Mouse (Mus musculus) kidney, adult 2 months (tissue): ENCODE data around the gene Rad51ap2.

ENCODE experiments used
- CTCF ChIP-seq: fragments of 200-500 bp; conservative IDR thresholded peaks from 2 replicates; pipeline ENCODE4 v1.5.1; 2011; ENCODE audit warnings: low read depth, mild to moderate bottlenecking, control low read depth, low read length, moderate library complexity, mixed read lengths; ENCODE audit not compliant: insufficient read depth, insufficient read length
- POLR2A ChIP-seq: fragments of 200-500 bp; IDR thresholded peaks from one replicate; pipeline ENCODE4 v1.6.1; 2011; ENCODE audit warnings: low read depth, low read length, control low read depth

- TF ChIP-seq POLR2A (no peak), CTCF (no peak)
Observed at GRCm38 (mm10) chr12:11456632-11457031, 753 bp downstream of the Rad51ap2 start.
